Mouse (Mus musculus) MEL (cell line): ENCODE data around the gene Ttll11.

ENCODE experiments used
- KAT2A ChIP-seq: conservative IDR thresholded peaks from 2 replicates; pipeline ENCODE4 v1.6.1; 2012; ENCODE audit warnings: low read depth, low read length, improper control_type of control experiment, inconsistent platforms
- POLR2A ChIP-seq, 2 experiments: IDR thresholded peaks; 2 replicates each; pipeline ENCODE4 v1.6.1; 2011 to 2012; ENCODE audit warnings: low read length in 2 of 2, mild to moderate bottlenecking in 2 of 2, control low read depth in 1 of 2, improper control_type of control experiment in 1 of 2, low read depth in 1 of 2, moderate library complexity in 1 of 2; ENCODE audit not compliant: control insufficient read depth in 1 of 2, insufficient read depth in 1 of 2, poor library complexity in 1 of 2

GRCm38 (mm10) chr2:35935045-35935444 lies 44.7 kb downstream of the Ttll11 start:
- TF ChIP-seq KAT2A (no peak), POLR2A (IDR thresholded peaks at IDR 0.05; ENCODE audit: control insufficient read depth in 1 of 2, insufficient read depth in 1 of 2, low read depth in 1 of 2, low read length in 2 of 2, poor library complexity in 1 of 2) (no peak)
